Mouse (Mus musculus): ENCODE results near the gene Tarbp1.

DNA sequence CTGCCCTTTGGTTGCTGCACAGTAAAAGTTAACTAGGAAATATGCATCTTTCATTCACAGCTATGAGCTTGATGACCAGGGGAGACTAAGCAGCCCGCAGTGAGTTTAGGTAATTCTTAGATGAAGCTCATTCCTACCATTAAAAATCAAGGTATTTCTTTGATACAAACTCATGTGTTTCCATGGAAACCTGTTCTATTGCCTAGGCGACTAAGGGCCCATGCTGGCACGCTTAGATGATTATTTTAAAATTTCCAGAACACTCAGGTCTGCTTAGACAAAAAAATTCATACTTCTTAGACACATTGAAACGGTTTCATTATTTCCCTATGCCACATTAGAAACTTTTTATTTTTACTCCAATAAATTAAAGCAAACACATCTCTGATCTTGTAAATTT is 69.8 kb downstream of the Tarbp1 start:
- no peak for TF ChIP-seq GATA1 (IDR thresholded peaks at IDR 0.05; ENCODE audit: low read length)
- TF ChIP-seq TAL1 (IDR thresholded peaks at IDR 0.05; ENCODE audit: low read length): no peak
